Comparison of ENCODE assay signal across 8 mouse cellular contexts in the genomic region with DNA sequence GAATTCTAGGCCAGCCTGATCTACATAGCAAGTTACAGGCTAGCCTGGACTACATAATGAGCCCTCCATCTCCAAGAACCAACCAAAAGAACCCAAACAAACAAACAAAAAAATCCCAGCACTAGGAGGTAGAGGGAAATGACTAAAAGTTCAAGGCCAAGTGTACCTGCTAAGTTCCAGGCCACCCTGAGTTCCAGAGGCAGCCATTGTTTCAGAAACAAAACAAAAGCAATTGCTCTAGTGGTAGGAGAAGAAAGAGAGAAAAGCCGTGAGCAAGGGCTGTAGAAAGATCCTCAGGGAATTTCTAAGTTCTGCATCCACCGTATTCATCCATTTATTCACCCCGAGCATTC. TPM values are rescaled to one million over a fixed set of nuclear protein-coding genes. Genes with fewer than 3 reads are reported as not detected.
A peak's percentile ranks its signal among the peaks of the same experiment; 100 is the strongest.
DNase-seq lines count a peak whose midpoint lies in the region; ATAC-seq and TF ChIP-seq lines count a peak whose summit lies in the region.

No protein-coding gene starts in this region.

- H3K9ac ChIP-seq in liver, embryonic 12.5 days: peak overlapping the region; percentile 85

- ATAC-seq in erythroblast, adult 5-6 weeks (replicated peaks; ENCODE audit: low FRiP score, poor library complexity, severe bottlenecking): no peak
- no peak for ATAC-seq in liver, embryonic 12.5 days
- ATAC-seq in granulocyte monocyte progenitor cell, adult 5-6 weeks (replicated peaks; ENCODE audit: poor library complexity, severe bottlenecking): no peak

- H3K9me3 ChIP-seq in erythroblast, embryonic 14.5 days (ENCODE audit: control insufficient read depth, low read length): no peaks in the 10 kb centered on the region
- no peaks in the 10 kb centered on the region for H3K9me3 ChIP-seq in liver, embryonic 12.5 days (replicated peaks)

- DNase-seq in testis, postnatal 10 days (ENCODE audit: low spot score): no peak
- DNase-seq in layer of hippocampus, adult 8-10 months (ENCODE audit: low spot score in 2 of 2): no peak
- DNase-seq in right cerebral cortex, adult 18-20 months: no peak

- H3K4me1 ChIP-seq in erythroblast, embryonic 14.5 days (ENCODE audit: control insufficient read depth): peaks cover 59% of the 10 kb centered on the region
- peaks cover 11% of the 10 kb centered on the region for H3K4me1 ChIP-seq in testis, adult 2 months (ENCODE audit: control insufficient read depth, insufficient read depth, low read length)
- H3K4me1 ChIP-seq in liver, embryonic 12.5 days: peaks cover 48% of the 10 kb centered on the region

- peaks cover 4% of the 10 kb centered on the region; the same call in 1 of the 2 replicates for H3K27me3 ChIP-seq in erythroblast, embryonic 14.5 days (ENCODE audit: control insufficient read depth)
- H3K27me3 ChIP-seq in testis, adult 2 months (ENCODE audit: control insufficient read depth, insufficient read depth, low read length): peaks cover 7% of the 10 kb centered on the region; the same call in 1 of the 2 replicates
- H3K27me3 ChIP-seq in liver, embryonic 12.5 days (replicated peaks): no peaks in the 10 kb centered on the region; the same call in 1 of the 2 replicates

- TF ChIP-seq CTCF in testis, adult 2 months (IDR thresholded peaks at IDR 0.05; ENCODE audit: control insufficient read depth, insufficient read depth, insufficient replicate concordance, low read depth, low read length): no peak

- no peak for TF ChIP-seq POLR2A in testis, adult 2 months (IDR thresholded peaks at IDR 0.05; ENCODE audit: control insufficient read depth, low read depth, low read length)

- H3K36me3 ChIP-seq in erythroblast, embryonic 14.5 days (ENCODE audit: control insufficient read depth): peaks cover 3% of the 10 kb centered on the region; the same call in 1 of the 2 replicates
- H3K36me3 ChIP-seq in testis, adult 2 months (ENCODE audit: control insufficient read depth, insufficient read depth, low read length): no peaks in the 10 kb centered on the region
- no peaks in the 10 kb centered on the region for H3K36me3 ChIP-seq in liver, embryonic 12.5 days

- H3K27ac ChIP-seq in testis, adult 2 months (ENCODE audit: control insufficient read depth, insufficient read depth, low read depth, low read length): peak overlapping the region; percentile 66; the same call in 1 of the 2 replicates
- peak overlapping the region; percentile 87 for H3K27ac ChIP-seq in liver, embryonic 12.5 days

- whole genome bisulfite sequencing in liver, embryonic 12.5 days (ENCODE audit: insufficient replicate concordance): 10% methylated on average over 3 of the region's 3 CpGs

- peak overlapping the region; percentile 92 for H3K4me3 ChIP-seq in erythroblast, embryonic 14.5 days (replicated peaks)
- peak overlapping the region; percentile 95 for H3K4me3 ChIP-seq in testis, adult 2 months (ENCODE audit: control insufficient read depth, low read depth, low read length)
- peak overlapping the region; percentile 81 for H3K4me3 ChIP-seq in liver, embryonic 12.5 days

- H3K4me2 ChIP-seq in liver, embryonic 12.5 days: peak overlapping the region; percentile 100

RNA-seq across cellular contexts. Expression of a gene that starts 1.8 kb away (rescaled TPM):
- polyA plus RNA-seq in erythroblast, embryonic 14.5 days (2012): 0.09 and 0.60 TPM in 2 replicates
- 7.1 and 26.1 TPM in 2 replicates for total RNA-seq in erythroblast, adult 5-6 weeks (2015; ENCODE audit: low replicate concordance)
- 14.6 and 18.1 TPM in 2 replicates for total RNA-seq in erythroblast, adult 5-6 weeks (2017; ENCODE audit: low replicate concordance)
- polyA plus RNA-seq in testis, adult 2 months (2012; rRNA removed): 10.3 and 13.1 TPM in 2 replicates
- 18.5 and 18.6 TPM in 2 replicates for polyA plus RNA-seq in liver, embryonic 12.5 days (2016; fragmentation: Nextera tagmentation; extraction: Ambion mirVana)
- 10 to 100 TPM; 26.6 to 45.7 (median 33.5) TPM for total RNA-seq in layer of hippocampus, adult 8-10 months (2022)
- total RNA-seq in granulocyte monocyte progenitor cell, adult 5-6 weeks (2014; fragmentation: Nextera tagmentation): 36.8 and 44.5 TPM in 2 replicates
- total RNA-seq in granulocyte monocyte progenitor cell, adult 5-6 weeks (2017): 29.1 and 48.2 TPM in 2 replicates

RNA-seq across cellular contexts. Expression of a gene that starts 26.0 kb away (rescaled TPM):
- not detected in 2 replicates for polyA plus RNA-seq in erythroblast, embryonic 14.5 days (2012)
- total RNA-seq in erythroblast, adult 5-6 weeks (2015; ENCODE audit: low replicate concordance): not detected in 2 replicates
- not detected in 2 replicates for total RNA-seq in erythroblast, adult 5-6 weeks (2017; ENCODE audit: low replicate concordance)
- 590 and 599 TPM in 2 replicates for polyA plus RNA-seq in testis, adult 2 months (2012; rRNA removed)
- not detected in 2 replicates for polyA plus RNA-seq in liver, embryonic 12.5 days (2016; fragmentation: Nextera tagmentation; extraction: Ambion mirVana)
- total RNA-seq in layer of hippocampus, adult 8-10 months (2022): 1 to 10 TPM; 6.5 to 9.7 (median 9.6) TPM
- not detected in 2 replicates for total RNA-seq in granulocyte monocyte progenitor cell, adult 5-6 weeks (2014; fragmentation: Nextera tagmentation)
- not detected in 2 replicates for total RNA-seq in granulocyte monocyte progenitor cell, adult 5-6 weeks (2017)

RNA-seq across cellular contexts. Expression of a gene that starts 56.6 kb away (rescaled TPM):
- 0.41 and 0.45 TPM in 2 replicates for polyA plus RNA-seq in erythroblast, embryonic 14.5 days (2012)
- total RNA-seq in erythroblast, adult 5-6 weeks (2015; ENCODE audit: low replicate concordance): 1.7 TPM in 1 of 2 replicates, not detected in the other
- total RNA-seq in erythroblast, adult 5-6 weeks (2017; ENCODE audit: low replicate concordance): not detected in 2 replicates
- 0.28 and 0.76 TPM in 2 replicates for polyA plus RNA-seq in testis, adult 2 months (2012; rRNA removed)
- 123 and 125 TPM in 2 replicates for polyA plus RNA-seq in liver, embryonic 12.5 days (2016; fragmentation: Nextera tagmentation; extraction: Ambion mirVana)
- 10 to 100 TPM; 12.6 to 14.3 (median 13.6) TPM for total RNA-seq in layer of hippocampus, adult 8-10 months (2022)
- 7.9 and 18.7 TPM in 2 replicates for total RNA-seq in granulocyte monocyte progenitor cell, adult 5-6 weeks (2014; fragmentation: Nextera tagmentation)
- 6.1 and 7.7 TPM in 2 replicates for total RNA-seq in granulocyte monocyte progenitor cell, adult 5-6 weeks (2017)

Comparison
In these comparisons a context has a peak if more than half of its experiments do, and no peak if none do; other contexts are left out.
1. RNA of a gene that starts 26.0 kb away (total RNA-seq): 6.5 to 9.7 TPM in layer of hippocampus, adult 8-10 months; not detected in erythroblast, adult 5-6 weeks and not detected in granulocyte monocyte progenitor cell, adult 5-6 weeks; every median in the first group is over 4 times any median in the second.
2. Peak in every context shown above with its lines, with median percentiles within 50 percentile points of each other: H3K4me3 ChIP-seq.